Mouse (Mus musculus): ENCODE data around the gene Gatc. TPM values are rescaled to one million over a fixed set of nuclear protein-coding genes. Genes with fewer than 3 reads are reported as not detected.

Gene Gatc
- total and polyA plus RNA-seq, 2 experiments from 2014 or later: 10.4 to 14.8 TPM

- peak overlapping the region; percentile 84 for H3K27ac ChIP-seq (ENCODE audit: low read depth)
- H3K4me3 ChIP-seq (ENCODE audit: low read depth, low read length): peak overlapping the region; percentile 87
- peak overlapping the region; percentile 97 for H3K4me2 ChIP-seq (ENCODE audit: low read depth, low read length)
- 0 out of 2 replicates have a peak, but pooled peaks have one; percentile 10 for ATAC-seq (ENCODE audit: insufficient read depth, low read depth)
- under 1% methylated on average over 53 of the region's 55 CpGs for WGBS
- TF ChIP-seq EP300 (IDR thresholded peaks at IDR 0.05; ENCODE audit: low read depth) (no peak), CTCF (IDR thresholded peaks at IDR 0.05; ENCODE audit: low read depth) (no peak)
- peak overlapping the region; percentile 91 for H3K9ac ChIP-seq (replicated peaks; ENCODE audit: low read depth, low read length)
- H3K36me3 ChIP-seq (replicated peaks; ENCODE audit: control insufficient read depth, insufficient read depth, low read length): peaks cover 28% of the 10 kb centered on the region
- H3K9me3 ChIP-seq (replicated peaks; ENCODE audit: control insufficient read depth, low read length): no peaks in the 10 kb centered on the region
- no peaks in the 10 kb centered on the region for H3K27me3 ChIP-seq (ENCODE audit: control insufficient read depth, insufficient read depth, low read length)
- no peak for DNase-seq (ENCODE audit: low spot score)
- H3K4me1 ChIP-seq (ENCODE audit: control insufficient read depth, insufficient read depth): peaks cover 29% of the 10 kb centered on the region
Observed at GRCm38 (mm10) chr5:115327610-115328548, 13.1 kb downstream of the Gatc start.

GRCm38 (mm10) chr5:115326875-115327609 lies 13.9 kb downstream of the Gatc start, which contains the start of gene Srsf9:
TSS of gene Srsf9 (plus strand) at chr5:115327177.
- Histone ChIP-seq H3K4me3 (ENCODE audit: low read depth, low read length) (peak within 1 kb of the TSS; percentile 87), H3K9ac (replicated peaks; ENCODE audit: low read depth, low read length) (peak within 1 kb of the TSS; percentile 91), H3K36me3 (replicated peaks; ENCODE audit: control insufficient read depth, insufficient read depth, low read length) (peaks cover 20% of the 10 kb centered on the region), H3K27me3 (ENCODE audit: control insufficient read depth, insufficient read depth, low read length) (no peaks in the 10 kb centered on the region), H3K4me1 (ENCODE audit: control insufficient read depth, insufficient read depth) (peaks cover 29% of the 10 kb centered on the region), H3K9me3 (replicated peaks; ENCODE audit: control insufficient read depth, low read length) (no peaks in the 10 kb centered on the region), H3K27ac (ENCODE audit: low read depth) (peak within 1 kb of the TSS; percentile 84), H3K4me2 (ENCODE audit: low read depth, low read length) (peak within 1 kb of the TSS; percentile 97)
- under 1% methylated on average over 89 of the region's 97 CpGs for WGBS
- peak; percentile 95 for ATAC-seq (ENCODE audit: insufficient read depth, low read depth)
- TF ChIP-seq EP300 (IDR thresholded peaks at IDR 0.05; ENCODE audit: low read depth) (no peak), CTCF (IDR thresholded peaks at IDR 0.05; ENCODE audit: low read depth) (no peak)
- DNase-seq (ENCODE audit: low spot score): peak; percentile 90

- DNase-seq (ENCODE audit: low spot score): no peak
- H3K4me1 ChIP-seq (ENCODE audit: control insufficient read depth, insufficient read depth): peaks cover 29% of the 10 kb centered on the region
- no peaks in the 10 kb centered on the region for H3K27me3 ChIP-seq (ENCODE audit: control insufficient read depth, insufficient read depth, low read length)
- peaks cover 13% of the 10 kb centered on the region for H3K36me3 ChIP-seq (replicated peaks; ENCODE audit: control insufficient read depth, insufficient read depth, low read length)
- TF ChIP-seq CTCF (IDR thresholded peaks at IDR 0.05; ENCODE audit: low read depth) (no peak), EP300 (IDR thresholded peaks at IDR 0.05; ENCODE audit: low read depth) (no peak)
- peak overlapping the region; percentile 87 for H3K4me3 ChIP-seq (ENCODE audit: low read depth, low read length)
- WGBS: 14% methylated on average over 11 of the region's 11 CpGs
- H3K4me2 ChIP-seq (ENCODE audit: low read depth, low read length): peak overlapping the region; percentile 97
- peak overlapping the region; percentile 84 for H3K27ac ChIP-seq (ENCODE audit: low read depth)
- H3K9ac ChIP-seq (replicated peaks; ENCODE audit: low read depth, low read length): peak overlapping the region; percentile 91
- H3K9me3 ChIP-seq (replicated peaks; ENCODE audit: control insufficient read depth, low read length): no peaks in the 10 kb centered on the region
- ATAC-seq (ENCODE audit: insufficient read depth, low read depth): peak; percentile 23; the same call in 1 of the 2 replicates
Observed at GRCm38 (mm10) chr5:115326256-115326831, 14.6 kb downstream of the Gatc start.

- 1% methylated on average over 22 of the region's 22 CpGs for WGBS
- H3K4me2 ChIP-seq (ENCODE audit: low read depth, low read length): peak overlapping the region; percentile 83
- DNase-seq (ENCODE audit: low spot score): peak; percentile 83
- peak overlapping the region; percentile 46 for H3K4me3 ChIP-seq (ENCODE audit: low read depth, low read length)
- H3K4me1 ChIP-seq (ENCODE audit: control insufficient read depth, insufficient read depth): peaks cover 4% of the 10 kb centered on the region; the same call in 1 of the 2 replicates
- peak overlapping the region; percentile 53; the same call in 1 of the 2 replicates for H3K9ac ChIP-seq (replicated peaks; ENCODE audit: low read depth, low read length)
- TF ChIP-seq CTCF (IDR thresholded peaks at IDR 0.05; ENCODE audit: low read depth): peak; percentile 60
- no peak for TF ChIP-seq EP300 (IDR thresholded peaks at IDR 0.05; ENCODE audit: low read depth)
- no peaks in the 10 kb centered on the region for H3K36me3 ChIP-seq (replicated peaks; ENCODE audit: control insufficient read depth, insufficient read depth, low read length)
- peak; percentile 83 for ATAC-seq (ENCODE audit: insufficient read depth, low read depth)
- H3K27me3 ChIP-seq (ENCODE audit: control insufficient read depth, insufficient read depth, low read length): no peaks in the 10 kb centered on the region
- H3K27ac ChIP-seq (ENCODE audit: low read depth): peak overlapping the region; percentile 75; the same call in 1 of the 2 replicates
- H3K9me3 ChIP-seq (replicated peaks; ENCODE audit: control insufficient read depth, low read length): no peaks in the 10 kb centered on the region
Observed at GRCm38 (mm10) chr5:115319004-115319940, 21.7 kb downstream of the Gatc start.
